Mouse (Mus musculus) heart, adult 2 months (tissue): ENCODE measurements around the gene Tle2.

Experiments used
- CTCF ChIP-seq: fragments of 200-600 bp; IDR thresholded peaks from 2 replicates; pipeline ENCODE4 v1.8.1; 2022; ENCODE audit warnings: antibody characterized with exemption, mild to moderate bottlenecking, moderate library complexity
- EP300 ChIP-seq: fragments of 200-500 bp; IDR thresholded peaks from 2 replicates; pipeline ENCODE4 v1.6.1; 2011; ENCODE audit warnings: low read depth, low read length, control low read depth; ENCODE audit not compliant: insufficient read depth
- POLR2A ChIP-seq: fragments of 200-500 bp; IDR thresholded peaks from 2 replicates; pipeline ENCODE4 v1.6.1; 2011; ENCODE audit warnings: mild to moderate bottlenecking, low read depth, low read length, control low read depth; ENCODE audit not compliant: insufficient read depth

DNA sequence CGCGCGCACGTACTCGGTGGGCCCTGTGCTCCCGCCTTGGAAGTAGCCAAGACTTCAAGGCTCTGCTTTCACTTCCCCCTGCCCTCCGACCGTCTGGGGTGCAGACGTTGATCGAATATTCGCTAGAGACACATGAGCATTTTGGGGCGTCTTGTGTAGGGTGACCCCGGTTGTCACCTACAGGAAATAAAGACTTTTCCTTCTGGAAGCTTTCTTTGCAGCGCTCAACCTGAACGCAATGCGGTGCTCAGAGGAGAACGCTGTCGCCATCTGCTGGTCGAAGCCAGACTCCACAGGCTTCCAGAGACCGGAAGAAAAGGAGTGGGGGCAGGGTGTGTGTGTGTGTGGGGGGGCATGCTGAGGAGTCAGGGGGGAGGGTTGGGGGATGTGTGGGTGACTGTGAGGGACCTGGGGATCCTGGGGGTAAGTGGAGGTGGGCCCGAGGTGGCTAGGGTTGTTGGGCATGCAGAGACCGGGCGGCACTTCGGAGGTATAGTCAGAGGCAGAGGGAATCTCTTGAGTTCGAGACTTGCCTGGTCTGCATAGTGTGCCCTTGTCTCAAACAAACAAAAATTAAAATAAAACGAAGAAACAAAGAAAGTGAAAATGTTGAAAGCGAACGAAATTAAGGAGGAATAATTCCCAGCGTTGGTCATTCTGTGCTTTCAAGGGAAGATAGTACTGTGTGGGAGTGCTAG is 30.8 kb downstream of the Tle2 start:
- TF ChIP-seq CTCF, result peak; percentile 72
- TF ChIP-seq POLR2A, result no peak; the same call in 1 of the 2 replicates
- TF ChIP-seq EP300, result peak; percentile 94
